Mouse (Mus musculus): ENCODE results near the gene Fbxo48.

GRCm38 (mm10) chr11:16907517-16908129 is 43.6 kb upstream of the Fbxo48 start:
- no peak for TF ChIP-seq TAL1 (IDR thresholded peaks at IDR 0.05; ENCODE audit: low read length)
- TF ChIP-seq GATA1 (IDR thresholded peaks at IDR 0.05; ENCODE audit: low read length) = no peak
